Mouse (Mus musculus) splenic B cell, adult 2 months (primary cell): Measurements from ENCODE around the gene Sec16a.

Experiments
- DNase-seq: peaks from one replicate; pipeline ENCODE4 v3.0.0-alpha.2; 2011; ENCODE audit warnings: low read depth, low spot score
- H3K27me3 ChIP-seq: 2 replicates; pipeline ENCODE4 v1.6.1; 2012; ENCODE audit warnings: mild to moderate bottlenecking, low read length, moderate library complexity, mixed read lengths; ENCODE audit not compliant: control insufficient read depth, poor library complexity, insufficient read depth, severe bottlenecking
- H3K36me3 ChIP-seq: 2 replicates; pipeline ENCODE4 v1.6.1; 2012; ENCODE audit warnings: mild to moderate bottlenecking, low read length, moderate library complexity, mixed read lengths; ENCODE audit not compliant: control insufficient read depth, poor library complexity, insufficient read depth, severe bottlenecking

Gene Sec16a

DNA sequence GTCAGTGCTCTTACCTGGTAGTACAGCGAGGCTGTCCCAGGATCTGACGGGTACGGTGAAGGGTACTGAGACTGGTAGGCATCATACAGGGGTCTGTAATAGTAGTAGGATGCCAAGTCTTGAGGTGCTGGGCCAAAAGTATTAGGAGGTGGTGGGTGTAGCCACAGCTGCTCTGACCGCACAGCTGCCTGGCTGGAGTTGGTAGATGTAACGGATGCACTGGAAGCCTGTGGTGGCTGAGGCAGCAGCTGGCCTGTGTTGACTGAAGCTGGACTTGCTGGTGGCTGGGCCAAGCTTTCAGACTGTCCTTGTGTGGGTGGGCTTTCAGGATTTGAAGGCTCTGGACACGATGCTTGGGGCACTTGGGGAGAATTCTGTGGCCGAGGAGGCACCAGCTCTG, 6.6 kb downstream of the Sec16a start:
- no peaks in the 10 kb centered on the region for H3K27me3 ChIP-seq
- DNase-seq, result no peak
- H3K36me3 ChIP-seq, result peaks cover 7% of the 10 kb centered on the region

DNA sequence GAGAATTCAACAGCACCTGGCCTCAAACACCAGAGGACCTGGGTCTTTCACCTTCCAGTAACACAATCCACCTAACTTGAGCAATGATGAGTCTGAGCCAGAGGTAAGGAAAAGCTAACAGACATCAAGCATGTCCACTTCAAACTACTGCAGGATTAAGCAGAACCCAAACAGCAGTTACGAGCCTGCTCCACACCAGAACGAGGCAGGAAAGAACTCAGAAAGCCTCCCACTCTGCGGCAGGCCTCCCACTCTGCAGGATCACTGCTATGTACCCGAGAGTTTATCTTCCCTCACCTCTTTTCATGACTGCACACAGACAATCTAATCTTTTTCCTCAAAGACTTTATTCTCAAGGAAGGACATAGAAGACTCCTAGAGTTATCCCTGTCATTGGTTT, 7.8 kb downstream of the Sec16a start:
- Histone ChIP-seq H3K27me3 (no peaks in the 10 kb centered on the region), H3K36me3 (peaks cover 7% of the 10 kb centered on the region)
- DNase-seq, result no peak

DNA sequence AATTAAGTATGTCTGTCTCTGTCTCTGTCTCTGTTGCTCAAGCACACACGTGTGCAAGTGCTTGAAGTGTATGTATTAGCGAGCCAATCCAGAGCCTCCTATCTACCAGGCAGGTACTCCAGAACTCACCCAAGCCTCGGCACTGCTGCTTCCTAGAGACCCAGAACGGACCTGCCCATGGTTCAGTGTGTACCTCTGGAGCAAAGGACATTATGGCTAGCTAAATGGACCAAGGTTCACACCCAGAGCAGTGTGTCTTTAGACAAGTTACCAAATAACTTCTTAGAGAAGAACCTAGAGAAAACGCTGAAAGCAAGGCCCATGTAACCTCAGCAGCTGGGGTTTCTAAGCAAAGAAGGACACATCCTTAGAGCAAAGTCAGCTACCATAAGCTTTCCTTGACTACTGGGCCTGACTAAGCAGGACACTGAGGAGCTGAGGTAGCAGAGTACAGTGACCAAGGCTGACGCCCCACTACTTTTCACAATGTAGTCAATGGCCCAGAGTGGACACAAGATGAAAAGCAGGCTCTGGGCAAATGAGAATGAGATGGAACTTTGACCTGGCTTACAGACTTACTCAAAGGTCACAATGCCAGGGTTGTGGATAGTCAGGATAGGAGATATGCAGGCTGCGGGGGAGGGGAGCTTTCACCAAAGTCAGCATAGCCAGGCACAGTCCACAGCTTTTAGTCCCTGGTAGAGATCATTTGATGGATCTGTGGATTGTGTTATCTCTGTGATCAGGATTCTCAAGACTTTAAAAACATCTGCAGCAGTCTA, 10.0 kb downstream of the Sec16a start:
- Histone ChIP-seq H3K36me3 (peaks cover 8% of the 10 kb centered on the region), H3K27me3 (no peaks in the 10 kb centered on the region)
- DNase-seq, result no peak

DNA sequence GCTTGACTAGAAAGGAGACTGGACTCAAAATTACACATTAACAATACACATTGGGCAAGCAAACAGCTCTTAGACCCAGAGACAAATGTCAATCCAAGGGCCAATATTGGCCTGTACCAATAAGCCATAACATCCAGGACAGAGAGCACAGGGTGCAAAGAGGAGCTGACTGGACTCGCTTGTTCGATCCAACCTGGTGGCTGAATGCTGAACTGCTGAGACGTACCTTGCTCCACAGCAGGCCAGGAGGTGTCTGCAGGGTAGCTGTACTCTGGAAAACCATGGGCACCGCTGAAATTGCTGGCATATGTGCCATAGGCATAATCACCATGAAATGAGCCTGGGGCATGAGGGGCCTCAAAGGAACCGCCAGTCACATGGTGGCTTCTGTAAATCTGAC, 15.2 kb downstream of the Sec16a start:
- no peak for DNase-seq
- Histone ChIP-seq H3K36me3 (peaks cover 7% of the 10 kb centered on the region), H3K27me3 (no peaks in the 10 kb centered on the region)

- peaks cover 19% of the 10 kb centered on the region for H3K36me3 ChIP-seq
- no peaks in the 10 kb centered on the region for H3K27me3 ChIP-seq
- DNase-seq, result no peak
These were observed 20.5 kb downstream of the Sec16a start for GRCm38 (mm10) chr2:26424541-26424940.

GRCm38 (mm10) chr2:26423086-26423485, 21.9 kb downstream of the Sec16a start:
- H3K27me3 ChIP-seq, result no peaks in the 10 kb centered on the region
- DNase-seq, result no peak
- peaks cover 14% of the 10 kb centered on the region for H3K36me3 ChIP-seq

DNA sequence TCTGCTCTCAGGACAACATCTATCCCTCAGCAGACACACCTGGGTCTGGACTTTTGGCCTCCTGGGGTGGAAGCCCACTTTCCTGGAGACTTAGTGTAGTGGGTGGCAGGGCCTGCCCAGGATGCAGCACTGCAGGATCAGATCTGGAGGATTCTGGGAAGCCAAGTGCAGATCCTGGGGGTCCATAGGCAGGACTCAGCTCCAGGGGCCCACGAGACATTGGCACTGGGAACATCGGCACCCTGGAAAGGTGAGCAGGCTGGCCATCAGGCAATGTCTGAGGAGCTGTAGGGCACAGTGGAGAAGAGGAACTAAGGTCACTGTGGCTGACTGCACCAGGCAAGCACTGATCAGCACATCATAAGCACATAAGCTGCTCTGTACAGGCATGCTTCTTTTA, 23.0 kb downstream of the Sec16a start:
- DNase-seq, result no peak
- peaks cover 14% of the 10 kb centered on the region for H3K36me3 ChIP-seq
- no peaks in the 10 kb centered on the region for H3K27me3 ChIP-seq

GRCm38 (mm10) chr2:26418120-26418519, 26.9 kb downstream of the Sec16a start:
- Histone ChIP-seq H3K36me3 (peaks cover 15% of the 10 kb centered on the region), H3K27me3 (no peaks in the 10 kb centered on the region)
- no peak for DNase-seq

DNA sequence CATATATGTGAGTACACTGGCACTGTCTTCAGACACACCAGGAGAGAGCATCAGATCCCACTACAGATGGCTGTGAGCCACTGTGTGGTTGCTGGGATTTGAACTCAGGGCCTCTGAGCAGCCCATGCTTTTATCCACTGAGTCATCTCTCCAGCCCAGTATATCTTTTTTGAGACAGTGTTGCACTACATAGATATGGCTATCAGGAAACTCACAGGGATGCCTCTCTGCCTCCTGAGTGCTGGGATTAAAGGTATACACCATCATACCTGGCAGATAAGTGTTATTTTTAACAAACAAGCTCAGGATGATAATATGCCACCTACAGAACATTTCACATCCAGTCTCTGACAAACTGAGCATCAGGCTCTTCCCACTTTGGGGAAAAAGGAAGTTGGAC, 27.9 kb downstream of the Sec16a start:
- DNase-seq, result no peak
- Histone ChIP-seq H3K36me3 (peaks cover 12% of the 10 kb centered on the region), H3K27me3 (no peaks in the 10 kb centered on the region)

- no peaks in the 10 kb centered on the region for H3K27me3 ChIP-seq
- peaks cover 3% of the 10 kb centered on the region for H3K36me3 ChIP-seq
- DNase-seq, result no peak
These were observed 34.0 kb downstream of the Sec16a start for GRCm38 (mm10) chr2:26410931-26411411.

DNA sequence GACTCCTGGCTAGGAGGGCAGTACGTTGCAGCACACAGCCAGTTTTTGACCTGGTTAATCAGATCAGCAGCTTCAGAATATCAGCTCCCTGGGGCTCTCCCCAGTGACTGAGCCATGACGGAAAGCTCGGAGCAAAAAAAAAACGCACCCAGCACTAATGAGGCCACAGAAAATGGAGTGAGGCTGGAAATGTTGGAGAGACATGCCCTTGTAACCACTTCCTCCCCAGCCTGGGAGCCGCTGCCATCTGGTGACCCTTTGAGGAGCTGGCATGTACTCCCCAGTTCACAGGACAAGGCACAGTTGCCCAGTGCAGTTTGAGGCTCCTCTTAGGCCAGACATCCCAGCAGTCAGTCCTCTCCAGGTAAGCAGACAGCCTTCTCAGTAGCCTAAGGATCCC, 34.9 kb downstream of the Sec16a start:
- no peak for DNase-seq
- H3K27me3 ChIP-seq, result no peaks in the 10 kb centered on the region
- H3K36me3 ChIP-seq, result no peaks in the 10 kb centered on the region; the same call in none of the 2 replicates

GRCm38 (mm10) chr2:26409362-26409761, 35.7 kb downstream of the Sec16a start:
- no peak for DNase-seq
- Histone ChIP-seq H3K27me3 (no peaks in the 10 kb centered on the region), H3K36me3 (no peaks in the 10 kb centered on the region; the same call in none of the 2 replicates)

GRCm38 (mm10) chr2:26408515-26409356, 36.3 kb downstream of the Sec16a start, which contains the start of gene Inpp5e:
Inpp5e (minus strand) TSS chr2:26409203.
- peak; percentile 96 for DNase-seq
- H3K27me3 ChIP-seq, result no peaks in the 10 kb centered on the region
- no peaks in the 10 kb centered on the region; the same call in 1 of the 2 replicates for H3K36me3 ChIP-seq

- peaks cover 10% of the 10 kb centered on the region for H3K36me3 ChIP-seq
- no peaks in the 10 kb centered on the region for H3K27me3 ChIP-seq
- no peak for DNase-seq
These were observed 41.7 kb downstream of the Sec16a start for GRCm38 (mm10) chr2:26403306-26403705.

- no peak for DNase-seq
- Histone ChIP-seq H3K36me3 (peaks cover 11% of the 10 kb centered on the region), H3K27me3 (no peaks in the 10 kb centered on the region)
These were observed 42.8 kb downstream of the Sec16a start for GRCm38 (mm10) chr2:26402265-26402664.
